Mouse (Mus musculus) embryonic fibroblast, embryonic 13.5 days (primary cell): ENCODE data around the gene Cd244a. TPM values are rescaled to one million over a fixed set of nuclear protein-coding genes. Genes with fewer than 3 reads are reported as not detected.

ENCODE experiments used
- H3K27ac ChIP-seq: 2 replicates; pipeline ENCODE4 v1.5.1; 2012; ENCODE audit warnings: low read length, control low read depth, inconsistent platforms; ENCODE audit not compliant: insufficient read depth
- H3K4me1 ChIP-seq: 2 replicates; pipeline ENCODE4 v1.6.1; 2011; ENCODE audit warnings: low read length; ENCODE audit not compliant: control insufficient read depth, insufficient read depth
- H3K4me3 ChIP-seq: 2 replicates; pipeline ENCODE4 v1.5.1; 2011; ENCODE audit warnings: mild to moderate bottlenecking, control low read depth, low read length; ENCODE audit not compliant: insufficient read depth
- CTCF ChIP-seq: IDR thresholded peaks from 2 replicates; pipeline ENCODE4 v1.5.1; 2011; ENCODE audit warnings: mild to moderate bottlenecking, control low read depth, low read length, moderate library complexity, borderline replicate concordance; ENCODE audit not compliant: insufficient read depth
- POLR2A ChIP-seq: IDR thresholded peaks from 2 replicates; pipeline ENCODE4 v1.6.1; 2011; ENCODE audit warnings: low read depth, mild to moderate bottlenecking, control low read depth, low read length, moderate library complexity
- polyA plus RNA-seq: library from polyadenylated mRNA; stranded (reverse); fragments of >200 nt; gene quantifications from 2 replicates; pipeline ENCODE4 v1.2.4, GENCODE M21; 2011; ENCODE audit warnings: low read depth; ENCODE audit not compliant: missing spikeins, insufficient read length

The Cd244a gene
- polyA plus RNA-seq, 1 experiment, result 0.40 TPM

DNA sequence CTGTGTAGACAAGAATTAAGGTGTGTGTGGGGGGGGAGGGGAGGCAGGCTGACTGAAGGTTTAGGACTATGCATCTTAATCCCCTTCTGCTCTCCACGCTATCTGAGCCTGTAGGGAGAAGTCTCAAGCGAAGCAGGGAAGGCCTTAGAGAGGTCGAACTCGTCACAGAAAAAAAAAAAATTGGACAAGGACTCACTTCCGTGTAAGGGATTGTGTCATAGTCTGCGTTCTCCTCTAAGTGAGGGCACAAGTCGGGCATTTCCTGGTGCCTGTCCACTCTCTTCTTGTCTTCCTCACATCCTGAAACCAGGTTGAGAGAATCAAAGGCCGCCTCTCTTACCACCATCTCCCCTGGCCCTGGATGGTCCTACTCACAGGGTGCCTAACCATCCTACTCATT is 78.1 kb downstream of the Cd244a start:
- Histone ChIP-seq H3K4me3 (no peak overlapping the region), H3K27ac (no peak overlapping the region), H3K4me1 (no peaks in the 10 kb centered on the region)
- TF ChIP-seq POLR2A, result no peak
- TF ChIP-seq CTCF, result no peak

GRCm38 (mm10) chr1:171638686-171639085 is 79.7 kb downstream of the Cd244a start:
- no peak overlapping the region for H3K4me3 ChIP-seq
- no peaks in the 10 kb centered on the region for H3K4me1 ChIP-seq
- TF ChIP-seq CTCF, result no peak
- no peak for TF ChIP-seq POLR2A
- no peak overlapping the region for H3K27ac ChIP-seq

DNA sequence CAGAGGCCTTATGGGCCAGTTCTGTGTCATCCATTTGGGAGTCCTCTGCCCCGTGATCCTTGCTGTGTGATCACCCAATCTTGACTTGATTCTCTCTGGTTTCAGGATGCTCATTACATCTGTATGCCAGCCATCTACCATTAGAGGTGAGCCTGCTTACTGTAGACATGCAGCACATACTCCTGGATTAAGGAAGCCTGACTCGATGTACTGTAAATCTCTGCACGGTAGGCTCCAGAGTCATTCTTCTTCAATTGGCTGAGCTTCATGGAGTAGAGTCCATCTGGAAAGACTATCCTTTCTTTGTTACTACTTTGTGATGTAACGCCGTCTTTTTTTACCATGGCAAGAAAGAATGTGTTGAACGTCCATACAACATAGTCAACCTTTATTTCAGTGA is 81.8 kb downstream of the Cd244a start:
- TF ChIP-seq CTCF (no peak), POLR2A (no peak)
- H3K4me3 ChIP-seq, result no peak overlapping the region
- H3K27ac ChIP-seq, result no peak overlapping the region

GRCm38 (mm10) chr1:171643612-171644011 is 84.6 kb downstream of the Cd244a start:
- no peaks in the 10 kb centered on the region for H3K4me1 ChIP-seq

More for the DNA sequence above, 81.8 kb downstream of the Cd244a start:
- no peaks in the 10 kb centered on the region for H3K4me1 ChIP-seq

GRCm38 (mm10) chr1:171646429-171646940 is 87.5 kb downstream of the Cd244a start:
- Histone ChIP-seq H3K4me3 (no peak overlapping the region), H3K4me1 (no peaks in the 10 kb centered on the region), H3K27ac (no peak overlapping the region)
- TF ChIP-seq POLR2A (no peak), CTCF (no peak)

More at GRCm38 (mm10) chr1:171643612-171644011, 84.6 kb downstream of the Cd244a start:
- H3K4me3 ChIP-seq, result no peak overlapping the region
- TF ChIP-seq CTCF (no peak), POLR2A (no peak)
- H3K27ac ChIP-seq, result no peak overlapping the region

GRCm38 (mm10) chr1:171647716-171648115 is 88.7 kb downstream of the Cd244a start:
- H3K27ac ChIP-seq, result no peak overlapping the region
- no peak overlapping the region for H3K4me3 ChIP-seq
- H3K4me1 ChIP-seq, result no peaks in the 10 kb centered on the region
- TF ChIP-seq CTCF (no peak), POLR2A (no peak)

GRCm38 (mm10) chr1:171648840-171649239 is 89.8 kb downstream of the Cd244a start:
- Histone ChIP-seq H3K27ac (no peak overlapping the region), H3K4me1 (no peaks in the 10 kb centered on the region), H3K4me3 (no peak overlapping the region)
- TF ChIP-seq POLR2A, result no peak
- no peak for TF ChIP-seq CTCF

DNA sequence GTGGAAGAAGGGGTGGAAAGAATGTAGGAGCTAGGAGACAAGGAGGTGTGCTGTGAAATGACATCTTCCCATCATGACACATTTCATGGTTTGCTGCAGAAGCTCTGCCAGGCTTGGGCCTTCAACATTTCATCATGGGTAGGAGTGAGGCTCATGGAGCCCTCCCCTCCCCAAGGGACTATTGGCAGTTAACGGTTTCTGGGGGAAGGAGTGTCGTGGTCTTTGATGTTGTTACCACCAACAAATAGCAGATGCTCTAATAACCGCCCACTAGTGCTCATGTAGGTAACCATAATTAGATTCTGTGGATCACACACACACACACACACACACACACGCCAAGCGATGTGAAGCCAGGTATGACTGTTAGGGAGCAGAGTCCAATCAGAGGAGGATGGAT is 93.7 kb downstream of the Cd244a start, which contains the start of gene Slamf7:
Gene Slamf7, minus strand, starts transcription at position 302 of the 400 bp plus-strand sequence.
- no peak within 1 kb of the TSS for H3K27ac ChIP-seq
- TF ChIP-seq POLR2A (no peak), CTCF (no peak)
- no peaks in the 10 kb centered on the region for H3K4me1 ChIP-seq
- no peak within 1 kb of the TSS for H3K4me3 ChIP-seq

DNA sequence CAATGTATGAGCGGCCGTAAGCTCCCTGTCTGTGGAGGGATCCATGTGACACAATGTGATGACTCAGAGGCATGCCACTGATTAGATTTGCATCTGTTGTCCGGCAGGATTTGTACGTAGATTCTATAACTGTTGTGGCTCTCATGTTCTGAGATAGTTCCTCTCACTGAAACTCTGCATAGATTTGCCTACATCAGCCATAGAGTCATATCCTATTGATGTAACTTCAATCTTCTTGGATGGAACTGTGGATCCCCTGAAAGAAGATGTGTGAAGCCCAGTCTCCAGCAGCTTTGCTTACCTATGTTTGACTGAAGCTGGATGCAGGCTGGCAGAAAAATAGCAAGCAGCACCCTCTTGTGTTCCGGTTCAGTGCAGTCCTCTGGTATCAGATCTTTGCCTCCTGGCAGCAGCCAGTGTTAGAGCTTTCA is 99.6 kb downstream of the Cd244a start:
- no peaks in the 10 kb centered on the region for H3K4me1 ChIP-seq
- H3K4me3 ChIP-seq, result no peak overlapping the region
- no peak overlapping the region for H3K27ac ChIP-seq
- TF ChIP-seq POLR2A, result no peak
- no peak for TF ChIP-seq CTCF

Other genes starting within 250 kb of the Cd244a start
- 43.1 and 53.2 TPM in 2 replicates for gene Dedd, start 230.0 kb upstream of the Cd244a start, polyA plus RNA-seq
- 33.6 and 36.9 TPM in 2 replicates for gene Nit1, start 213.5 kb upstream of the Cd244a start, polyA plus RNA-seq
- gene Pfdn2, start 213.5 kb upstream of the Cd244a start, polyA plus RNA-seq, result 97.0 and 103 TPM in 2 replicates
- gene Klhdc9, start 198.4 kb upstream of the Cd244a start, polyA plus RNA-seq, result not detected in 2 replicates
- 0.15 TPM in 1 of 2 replicates, not detected in the other for gene Nectin4, start 189.1 kb upstream of the Cd244a start, polyA plus RNA-seq
- 0.47 TPM in 1 of 2 replicates, not detected in the other for gene Arhgap30, start 170.2 kb upstream of the Cd244a start, polyA plus RNA-seq
- 28.3 and 37.3 TPM in 2 replicates for gene Usf1, start 147.9 kb upstream of the Cd244a start, polyA plus RNA-seq
- 1.9 TPM in 1 of 2 replicates, not detected in the other for gene Tstd1, start 140.3 kb upstream of the Cd244a start, polyA plus RNA-seq
- 7.4 and 9.4 TPM in 2 replicates for gene F11r, start 121.7 kb upstream of the Cd244a start, polyA plus RNA-seq
- gene Alyref2, start 55.7 kb upstream of the Cd244a start, polyA plus RNA-seq, result 4.0 and 6.1 TPM in 2 replicates
- not detected in 2 replicates for gene Itln1, start 23.9 kb upstream of the Cd244a start, polyA plus RNA-seq
- 0.47 TPM in 1 of 2 replicates, not detected in the other for gene Ly9, start 48.2 kb downstream of the Cd244a start, polyA plus RNA-seq
- not detected in 2 replicates for gene Slamf7, start 93.8 kb downstream of the Cd244a start, polyA plus RNA-seq
- gene Cd48, start 122.8 kb downstream of the Cd244a start, polyA plus RNA-seq, result 1.6 TPM in 1 of 2 replicates, not detected in the other
- gene Slamf1, start 207.9 kb downstream of the Cd244a start, polyA plus RNA-seq, result not detected in 2 replicates